Comparison of ENCODE assay signal across 8 mouse cellular contexts in genomic region chr7:98308607-98309218, GRCm38 (mm10). TPM values are rescaled to one million over a fixed set of nuclear protein-coding genes. Genes with fewer than 3 reads are reported as not detected.
A peak's percentile ranks its signal among the peaks of the same experiment; 100 is the strongest.
DNase-seq lines count a peak whose midpoint lies in the region; ATAC-seq and TF ChIP-seq lines count a peak whose summit lies in the region.

No protein-coding gene starts in this region.

- TF ChIP-seq CTCF in heart, adult 2 months (IDR thresholded peaks at IDR 0.05), result no peak
- no peak for TF ChIP-seq CTCF in E14TG2a.4 (conservative IDR thresholded peaks at IDR 0.05; ENCODE audit: low read length)
- no peak for TF ChIP-seq CTCF in embryonic fibroblast, embryonic 13.5 days (IDR thresholded peaks at IDR 0.05; ENCODE audit: borderline replicate concordance, insufficient read depth, low read length)
- TF ChIP-seq CTCF in midbrain, postnatal 0 days (IDR thresholded peaks at IDR 0.05), result no peak

- H3K4me2 ChIP-seq in intestine, embryonic 15.5 days (replicated peaks), result peak overlapping the region; percentile 88
- H3K4me2 ChIP-seq in midbrain, postnatal 0 days (ENCODE audit: low read depth, low read length, poor library complexity, severe bottlenecking), result peak overlapping the region; percentile 86

- TF ChIP-seq EP300 in heart, adult 2 months (IDR thresholded peaks at IDR 0.05; ENCODE audit: insufficient read depth, low read depth, low read length), result no peak

- peak; percentile 81 for ATAC-seq in intestine, embryonic 15.5 days
- ATAC-seq in midbrain, postnatal 0 days (ENCODE audit: low FRiP score), result peak; percentile 69; the same call in 1 of the 2 replicates

- no peaks in the 10 kb centered on the region for H3K9me3 ChIP-seq in E14TG2a.4 (ENCODE audit: low read length)
- no peaks in the 10 kb centered on the region for H3K9me3 ChIP-seq in intestine, embryonic 15.5 days
- H3K9me3 ChIP-seq in midbrain, postnatal 0 days (ENCODE audit: low read length), result no peaks in the 10 kb centered on the region

- peak overlapping the region; percentile 81 for H3K4me3 ChIP-seq in heart, adult 2 months
- H3K4me3 ChIP-seq in E14TG2a.4 (replicated peaks; ENCODE audit: low read length), result peak overlapping the region; percentile 91
- H3K4me3 ChIP-seq in embryonic fibroblast, embryonic 13.5 days (ENCODE audit: insufficient read depth, low read length), result peak overlapping the region; percentile 84
- H3K4me3 ChIP-seq in intestine, embryonic 15.5 days (replicated peaks), result peak overlapping the region; percentile 86
- peak overlapping the region; percentile 91 for H3K4me3 ChIP-seq in midbrain, postnatal 0 days (ENCODE audit: low read depth, low read length)

- peak overlapping the region; percentile 90 for H3K9ac ChIP-seq in heart, adult 2 months (ENCODE audit: low read depth, low read length)
- H3K9ac ChIP-seq in intestine, embryonic 15.5 days, result peak overlapping the region; percentile 91
- H3K9ac ChIP-seq in midbrain, postnatal 0 days (replicated peaks; ENCODE audit: low read length, poor library complexity, severe bottlenecking), result peak overlapping the region; percentile 93

- peak overlapping the region; percentile 82 for H3K27ac ChIP-seq in heart, adult 2 months
- no peak overlapping the region for H3K27ac ChIP-seq in embryonic fibroblast, embryonic 13.5 days (ENCODE audit: insufficient read depth, low read length)
- peak overlapping the region; percentile 58; the same call in 1 of the 2 replicates for H3K27ac ChIP-seq in intestine, embryonic 15.5 days
- peak overlapping the region; percentile 67 for H3K27ac ChIP-seq in midbrain, postnatal 0 days (ENCODE audit: low read depth, low read length)

- H3K79me2 ChIP-seq in heart, adult 2 months (replicated peaks; ENCODE audit: control insufficient read depth, insufficient read depth, low read length), result 0 out of 2 replicates have a peak, but pooled peaks cover 1% of the 10 kb centered on the region

- no peak for TF ChIP-seq POLR2A in heart, adult 2 months (IDR thresholded peaks at IDR 0.05; ENCODE audit: insufficient read depth, low read depth, low read length)
- no peak for TF ChIP-seq POLR2A in embryonic fibroblast, embryonic 13.5 days (IDR thresholded peaks at IDR 0.05; ENCODE audit: low read depth, low read length)

- H3K4me1 ChIP-seq in heart, adult 2 months (ENCODE audit: control insufficient read depth, insufficient read depth, low read length), result no peaks in the 10 kb centered on the region; the same call in 1 of the 2 replicates
- peaks cover 15% of the 10 kb centered on the region for H3K4me1 ChIP-seq in E14TG2a.4 (replicated peaks; ENCODE audit: low read depth, low read length)
- no peaks in the 10 kb centered on the region for H3K4me1 ChIP-seq in embryonic fibroblast, embryonic 13.5 days (ENCODE audit: control insufficient read depth, insufficient read depth, low read length)
- H3K4me1 ChIP-seq in intestine, embryonic 15.5 days (replicated peaks), result no peaks in the 10 kb centered on the region
- no peaks in the 10 kb centered on the region; the same call in 1 of the 2 replicates for H3K4me1 ChIP-seq in midbrain, postnatal 0 days (ENCODE audit: insufficient read depth, low read length)

- intact Hi-C loops in heart, adult 2 months (cut with DNase I), result loop anchor here (5.0 kb wide), 1 partner anchor 34 kb away; no protein-coding TSS in a partner anchor

- DNase-seq in heart, adult 2 months, result no peak
- DNase-seq in heart, adult 11 months, result no peak
- peak; percentile 12 for DNase-seq in midbrain, postnatal 0 days (ENCODE audit: low spot score)
- no peak for DNase-seq in adrenal gland, adult 18-20 months (ENCODE audit: low spot score in 2 of 2)
- no peak for DNase-seq in cerebellum, postnatal 4 days (ENCODE audit: low spot score in 2 of 2)

- H3K36me3 ChIP-seq in heart, adult 2 months (ENCODE audit: control insufficient read depth, insufficient read depth, low read length), result no peaks in the 10 kb centered on the region; the same call in 1 of the 2 replicates
- H3K36me3 ChIP-seq in E14TG2a.4 (ENCODE audit: insufficient read depth, low read length), result no peaks in the 10 kb centered on the region
- H3K36me3 ChIP-seq in intestine, embryonic 15.5 days, result no peaks in the 10 kb centered on the region
- no peaks in the 10 kb centered on the region for H3K36me3 ChIP-seq in midbrain, postnatal 0 days (ENCODE audit: insufficient read depth, low read length)

- under 1% methylated on average over 33 of the region's 33 CpGs for WGBS in heart, adult 2 months
- WGBS in intestine, embryonic 15.5 days, result under 1% methylated on average over 33 of the region's 33 CpGs
- under 1% methylated on average over 25 of the region's 33 CpGs for WGBS in midbrain, postnatal 0 days

- H3K27me3 ChIP-seq in heart, adult 2 months (ENCODE audit: control insufficient read depth, insufficient read depth, low read length), result no peaks in the 10 kb centered on the region
- peaks cover 40% of the 10 kb centered on the region for H3K27me3 ChIP-seq in E14TG2a.4 (ENCODE audit: insufficient read depth, low read length)
- no peaks in the 10 kb centered on the region for H3K27me3 ChIP-seq in intestine, embryonic 15.5 days (replicated peaks)
- no peaks in the 10 kb centered on the region for H3K27me3 ChIP-seq in midbrain, postnatal 0 days (ENCODE audit: insufficient read depth, low read length)

RNA-seq across cellular contexts. Expression of gene Acer3, which starts 12.3 kb away (rescaled TPM):
- total RNA-seq in heart, adult 2 months (2021), result 10 to 100 TPM; 11.0 to 13.2 TPM
- polyA plus RNA-seq in heart, adult 2 months (2012; rRNA removed), result 5.5 and 8.7 TPM in 2 replicates
- polyA plus RNA-seq in embryonic fibroblast, embryonic 13.5 days (2011; ENCODE audit: insufficient read length, low read depth, missing spikeins), result 26.2 and 40.3 TPM in 2 replicates
- 20.0 and 20.5 TPM in 2 replicates for polyA plus RNA-seq in intestine, embryonic 15.5 days (2015; fragmentation: Nextera tagmentation; extraction: Ambion mirVana)
- 12.0 and 15.5 TPM in 2 replicates for total RNA-seq in midbrain, postnatal 0 days (2014; rRNA removed)
- polyA plus RNA-seq in midbrain, postnatal 0 days (2015; fragmentation: Nextera tagmentation; extraction: Ambion mirVana), result 19.4 and 19.8 TPM in 2 replicates
- total RNA-seq in adrenal gland, adult 18-20 months (2021), result 10 to 100 TPM; 11.7 to 12.9 TPM

RNA-seq across cellular contexts. Expression of gene Tsku, which starts 52.4 kb away (rescaled TPM):
- total RNA-seq in heart, adult 2 months (2021), result 1 to 10 TPM; 2.2 to 2.5 TPM
- polyA plus RNA-seq in heart, adult 2 months (2012; rRNA removed), result 4.9 and 5.9 TPM in 2 replicates
- 63.1 and 77.5 TPM in 2 replicates for polyA plus RNA-seq in embryonic fibroblast, embryonic 13.5 days (2011; ENCODE audit: insufficient read length, low read depth, missing spikeins)
- polyA plus RNA-seq in intestine, embryonic 15.5 days (2015; fragmentation: Nextera tagmentation; extraction: Ambion mirVana), result 8.2 and 8.8 TPM in 2 replicates
- 30.7 and 32.1 TPM in 2 replicates for total RNA-seq in midbrain, postnatal 0 days (2014; rRNA removed)
- 6.1 and 7.0 TPM in 2 replicates for polyA plus RNA-seq in midbrain, postnatal 0 days (2015; fragmentation: Nextera tagmentation; extraction: Ambion mirVana)
- total RNA-seq in adrenal gland, adult 18-20 months (2021), result 10 to 100 TPM; 16.7 to 16.9 TPM
